Mouse (Mus musculus) lung, postnatal 36 days (tissue): Measurements from ENCODE around the gene Kmt5a.
"Not testable (repeated sequence)": the region's sequence is repeated elsewhere in the genome, so short reads cannot be mapped to it uniquely, and the experiment has no call there.

Experiments used
- DNase-seq: peaks from one replicate; pipeline ENCODE4 v3.0.0; 2022; ENCODE audit warnings: mixed read lengths

The Kmt5a gene

DNA sequence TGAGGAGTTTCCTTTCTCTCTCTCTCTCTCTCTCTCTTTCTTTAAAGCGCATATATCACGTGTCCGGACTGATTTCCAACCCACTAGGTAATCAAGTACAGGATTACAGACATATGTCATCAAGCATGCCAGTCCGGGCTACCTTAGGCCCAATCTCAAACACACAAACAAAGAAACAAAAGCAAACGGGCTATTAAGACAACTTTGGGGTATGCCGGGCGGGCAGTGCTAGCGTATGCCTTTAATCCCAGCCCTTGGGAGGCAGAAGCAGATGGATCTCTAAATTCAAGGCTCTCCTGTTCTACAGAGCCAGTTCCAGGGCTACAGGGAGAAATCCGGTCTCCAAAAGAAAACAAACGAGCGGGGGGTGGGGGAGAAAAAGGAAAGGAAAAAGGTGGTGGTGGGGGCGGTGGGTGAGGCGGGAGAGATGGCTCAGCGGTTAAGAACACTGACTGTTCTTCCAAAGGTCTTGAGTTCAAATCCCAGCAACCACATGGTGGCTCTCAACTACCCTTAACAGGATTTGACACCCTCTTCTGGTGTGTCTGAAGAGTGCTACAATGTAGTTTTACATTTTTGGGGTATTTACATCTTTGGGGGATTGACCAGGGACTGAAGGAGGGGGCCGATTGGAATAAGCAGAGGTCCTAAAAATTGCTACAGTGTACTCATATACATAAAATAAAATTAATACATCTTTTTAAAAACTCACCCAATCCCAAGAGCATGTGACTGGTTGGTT lies 44.1 kb downstream of the Kmt5a start:
- no peak for DNase-seq

DNA sequence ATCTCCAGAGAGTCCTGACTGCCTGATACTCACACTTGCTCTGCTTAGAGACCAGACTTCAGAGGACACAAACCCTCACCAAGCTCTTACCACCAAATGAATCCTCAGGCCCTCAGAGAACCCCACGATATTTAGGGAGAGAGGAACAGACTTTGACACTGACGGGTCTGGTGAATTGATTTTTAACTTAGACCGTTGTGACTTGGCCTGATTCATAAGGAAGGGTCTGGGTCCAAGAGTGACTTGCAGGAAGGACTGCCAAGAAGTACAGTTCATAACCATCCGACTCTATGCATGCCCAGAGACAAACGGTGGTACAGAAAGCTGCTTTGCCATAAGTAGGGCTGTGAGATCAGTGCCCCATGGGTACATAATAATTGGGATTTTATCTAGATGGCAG lies 45.9 kb downstream of the Kmt5a start:
- DNase-seq: no peak

DNA sequence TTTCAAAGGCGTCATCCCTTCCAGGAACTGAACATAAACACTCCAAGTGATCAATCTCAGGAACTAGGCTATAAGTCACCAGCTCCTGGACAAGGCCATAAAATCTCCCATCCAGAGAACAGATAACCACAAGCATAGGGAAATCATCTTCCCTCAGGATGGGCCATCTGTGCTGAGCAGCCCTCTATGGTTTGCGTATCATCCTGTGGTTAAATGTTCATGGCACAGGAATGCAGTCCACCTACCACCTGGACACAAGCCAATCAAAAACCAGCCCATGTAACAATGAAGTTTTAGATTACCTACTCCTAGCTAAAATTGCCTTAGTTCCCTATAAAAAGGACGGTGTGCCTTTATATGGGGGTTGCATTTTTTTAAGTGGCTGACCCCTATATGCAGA lies 49.2 kb downstream of the Kmt5a start:
- DNase-seq: no peak

DNA sequence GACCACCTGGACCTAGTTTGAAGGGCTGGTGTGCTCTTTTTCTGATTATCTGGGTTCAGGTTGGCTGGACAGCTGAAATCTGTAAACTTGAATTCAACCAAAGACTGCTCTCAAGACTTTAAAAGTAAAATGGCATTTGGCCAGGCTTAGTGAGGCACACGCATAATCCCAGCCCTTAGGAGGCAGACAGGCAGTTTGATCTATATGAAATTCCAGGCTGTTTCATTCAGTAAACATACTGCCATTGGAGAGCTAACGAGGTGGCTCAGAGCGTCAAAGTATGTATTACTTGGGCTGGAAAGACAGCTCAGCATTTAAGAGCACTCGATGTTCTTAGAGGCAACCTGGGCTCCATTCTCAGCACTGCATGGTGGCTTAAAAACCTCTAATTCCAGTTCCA lies 52.0 kb downstream of the Kmt5a start:
- DNase-seq: no peak

DNA sequence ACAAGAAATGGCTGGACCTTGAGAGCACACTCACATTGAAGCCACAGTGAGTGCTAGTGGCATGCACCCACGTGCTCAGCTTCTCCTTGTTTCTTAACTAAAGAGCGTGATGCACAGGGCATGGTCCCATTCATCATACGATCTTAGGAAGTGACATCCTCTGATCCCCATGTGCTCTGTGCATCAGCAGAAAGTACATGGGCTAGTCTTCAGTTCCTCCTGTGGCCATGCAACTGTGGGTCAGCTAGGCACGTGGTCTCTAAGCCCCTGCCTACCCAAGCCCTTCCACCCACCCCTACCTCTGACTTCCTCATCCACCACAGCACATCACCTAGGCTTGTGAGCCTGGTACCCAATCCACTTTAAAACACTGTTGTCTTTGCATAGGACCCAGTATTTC lies 52.9 kb downstream of the Kmt5a start:
- no peak for DNase-seq

DNA sequence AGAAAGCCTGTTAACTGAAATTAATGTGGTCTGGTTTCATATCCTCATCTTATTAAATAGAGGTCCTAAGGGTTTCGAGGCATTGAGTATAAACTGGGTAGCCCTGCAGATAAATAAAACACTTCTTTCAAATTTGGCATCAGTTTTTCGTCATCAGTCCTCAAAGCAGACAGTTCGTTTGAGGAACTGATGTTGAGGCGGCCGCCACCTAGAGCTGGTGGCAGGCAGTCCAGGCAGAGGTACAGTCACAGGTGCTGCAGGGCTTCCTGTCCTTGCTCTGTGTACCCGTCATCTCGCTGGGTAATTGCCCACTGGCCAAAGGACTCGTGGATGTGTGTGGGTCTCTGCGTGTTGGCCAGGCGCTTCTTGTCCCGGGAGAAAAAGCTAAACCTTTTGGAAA lies 53.7 kb downstream of the Kmt5a start:
- no peak for DNase-seq

DNA sequence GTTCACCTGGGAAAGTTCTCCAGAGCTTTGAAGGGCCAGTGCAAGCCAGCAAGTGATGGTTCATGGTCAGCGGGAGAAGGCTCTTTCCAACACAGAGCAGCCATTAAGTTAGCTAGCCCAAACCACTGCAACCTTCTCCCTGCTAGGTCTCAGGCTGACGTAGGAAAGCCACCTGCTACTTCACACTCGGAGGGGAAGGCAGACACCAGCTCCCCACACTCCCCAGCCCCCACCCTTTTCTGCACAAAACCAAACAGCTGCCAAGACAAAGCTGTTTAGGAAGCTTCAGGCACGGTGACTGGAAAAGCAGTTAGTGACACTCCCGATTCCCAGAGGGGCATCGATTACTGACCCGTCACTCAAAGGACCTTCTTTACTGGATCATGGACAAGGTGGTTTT lies 55.8 kb downstream of the Kmt5a start:
- DNase-seq: no peak

DNA sequence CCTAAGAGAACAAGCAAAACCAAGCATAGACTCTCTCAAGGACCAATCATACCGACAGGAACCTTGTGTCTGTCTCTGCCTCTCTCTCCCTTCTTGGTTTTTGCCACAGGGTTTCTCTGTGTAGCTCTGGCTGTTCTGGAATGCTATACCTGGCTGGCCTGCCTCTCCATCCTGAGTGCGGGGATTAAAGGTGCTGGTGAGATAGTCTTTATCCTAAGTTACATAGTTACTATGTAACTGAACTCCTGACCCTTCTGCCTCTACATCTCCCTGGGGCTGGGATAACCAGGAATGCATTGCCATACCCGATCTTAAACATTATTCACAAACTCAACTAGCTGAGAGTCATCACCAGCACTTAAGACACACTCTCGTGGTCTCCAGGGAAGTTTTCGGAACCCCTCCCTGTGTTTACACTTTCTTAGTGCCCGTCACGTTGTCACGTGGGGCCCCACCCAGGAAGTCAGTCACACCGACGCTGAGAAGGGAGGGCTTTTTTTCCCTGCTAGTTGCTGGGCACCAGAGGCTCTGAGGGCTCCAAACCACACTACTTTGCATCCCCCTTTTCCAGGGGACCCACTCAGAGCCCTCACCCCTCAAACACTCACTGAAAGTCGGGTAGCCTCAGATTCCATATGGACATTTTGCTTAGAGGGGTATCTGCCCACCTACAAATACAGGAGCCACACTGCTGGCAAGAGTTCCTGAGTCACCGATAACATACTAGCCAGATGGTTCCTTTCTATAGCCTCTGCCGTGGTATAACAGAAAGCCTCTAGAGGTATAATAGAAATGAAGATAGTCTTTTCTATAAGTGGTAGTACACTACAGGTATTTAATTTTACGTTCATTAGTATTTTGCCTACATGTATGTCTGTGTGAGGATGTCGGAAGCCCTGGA lies 57.1 kb downstream of the Kmt5a start:
- DNase-seq: peak; percentile 71

DNA sequence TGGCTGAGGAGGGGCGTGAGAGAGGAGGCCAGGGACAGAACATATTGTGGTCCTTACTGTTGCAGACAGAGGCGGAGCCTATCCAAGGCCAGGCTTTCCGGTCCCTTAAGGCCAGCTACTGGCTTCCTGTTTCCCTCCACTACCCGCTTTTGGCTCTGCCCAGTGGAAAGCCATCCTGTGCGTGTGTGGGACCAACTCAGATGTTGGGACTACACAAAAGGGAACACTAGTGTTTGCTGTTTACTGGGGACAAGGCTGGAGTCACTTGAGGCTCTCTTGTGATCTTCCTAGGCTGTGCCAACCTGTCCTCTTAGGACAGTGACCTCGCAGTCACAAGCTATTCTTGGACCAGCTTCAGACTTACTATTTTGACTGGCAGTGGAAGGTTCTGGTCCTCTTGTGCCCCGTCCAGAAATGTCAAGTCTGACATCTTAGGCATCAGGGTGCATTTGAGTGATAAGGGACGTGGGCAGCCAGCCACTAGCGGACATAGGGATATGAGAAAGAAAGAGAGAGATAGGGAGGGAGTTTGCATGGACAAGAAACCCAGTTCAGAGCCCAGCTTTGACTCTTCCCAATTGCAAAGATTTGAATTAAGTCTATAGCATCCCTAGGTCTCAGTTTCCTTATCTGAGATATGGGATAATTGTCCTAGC lies 58.6 kb downstream of the Kmt5a start:
- peak; percentile 78 for DNase-seq

DNA sequence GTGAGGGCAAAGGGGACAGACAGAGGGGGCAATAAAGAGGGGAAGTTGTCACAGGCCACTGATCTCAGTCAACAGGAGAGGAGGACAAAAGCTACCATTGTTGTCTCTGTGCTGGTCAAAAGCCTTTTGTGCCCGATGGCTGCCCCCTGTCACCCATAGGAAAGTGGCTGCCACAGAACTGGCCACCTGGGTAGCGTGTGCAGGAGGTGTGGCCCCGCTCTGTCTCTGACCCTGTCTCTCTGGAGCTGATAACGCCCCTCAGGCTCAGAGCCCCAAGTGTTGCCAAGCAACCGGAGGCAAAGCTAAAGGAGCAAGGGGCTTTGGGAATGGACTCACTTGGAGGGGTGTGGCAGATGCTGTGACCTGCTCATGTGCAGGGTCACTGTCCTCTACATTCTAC lies 59.3 kb downstream of the Kmt5a start:
- DNase-seq: no peak

DNA sequence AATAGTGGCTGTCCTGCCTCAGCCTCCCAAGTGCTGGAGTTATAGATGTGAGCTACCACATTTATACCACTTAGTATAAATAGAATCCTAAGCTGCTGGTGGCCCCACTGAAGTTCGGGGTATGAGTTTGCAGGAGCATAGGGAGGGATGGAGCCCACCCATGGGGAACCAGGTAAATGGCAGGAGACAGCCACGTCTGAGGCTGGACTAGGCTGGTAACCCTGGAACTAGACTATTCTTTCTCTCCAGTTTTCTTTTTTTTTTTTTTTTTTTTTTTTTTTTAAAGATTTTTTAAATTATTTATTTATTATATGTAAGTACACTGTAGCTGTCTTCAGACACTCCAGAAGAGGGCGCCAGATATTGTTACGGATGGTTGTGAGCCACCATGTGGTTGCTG lies 60.3 kb downstream of the Kmt5a start:
- DNase-seq: not testable (repeated sequence)

DNA sequence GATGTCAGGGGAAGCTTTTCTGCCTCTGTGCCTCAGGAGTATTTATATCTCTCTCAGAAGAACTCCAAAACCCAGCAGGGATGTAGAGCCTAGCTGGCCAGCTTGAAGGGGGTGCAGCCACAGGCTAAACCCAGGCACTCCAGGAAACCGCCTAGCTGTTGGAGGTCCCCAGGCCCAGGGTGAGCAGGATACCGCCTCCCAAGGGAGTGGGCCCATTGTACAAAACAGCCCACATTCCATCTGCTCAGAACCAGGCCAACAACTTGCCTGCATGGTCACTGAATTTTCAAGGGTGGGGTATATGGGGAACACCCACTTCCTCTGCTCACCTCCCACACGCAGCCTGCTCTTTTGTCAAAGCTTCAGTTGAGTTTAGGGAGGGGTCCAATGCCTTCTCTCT lies 60.8 kb downstream of the Kmt5a start:
- no peak for DNase-seq

DNA sequence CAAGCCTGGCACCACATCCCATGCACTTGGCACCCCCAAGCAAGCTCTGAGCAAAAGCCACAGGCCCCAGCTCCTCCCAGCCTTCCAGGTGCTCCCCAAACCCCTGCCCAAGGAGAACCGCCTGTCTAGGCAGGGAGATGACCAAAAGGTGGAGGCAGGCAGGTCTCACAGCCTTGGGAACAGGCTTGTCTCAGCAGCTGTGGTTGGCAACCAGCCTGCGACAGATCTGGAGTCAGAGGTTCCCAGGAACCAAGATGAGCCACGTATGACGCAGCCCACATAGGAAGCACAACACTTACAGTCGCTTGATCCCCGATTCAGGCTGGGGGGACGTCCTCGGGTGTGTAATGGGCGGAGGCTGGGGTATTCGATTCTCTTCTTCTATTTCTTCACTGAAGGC lies 61.8 kb downstream of the Kmt5a start:
- no peak for DNase-seq

DNA sequence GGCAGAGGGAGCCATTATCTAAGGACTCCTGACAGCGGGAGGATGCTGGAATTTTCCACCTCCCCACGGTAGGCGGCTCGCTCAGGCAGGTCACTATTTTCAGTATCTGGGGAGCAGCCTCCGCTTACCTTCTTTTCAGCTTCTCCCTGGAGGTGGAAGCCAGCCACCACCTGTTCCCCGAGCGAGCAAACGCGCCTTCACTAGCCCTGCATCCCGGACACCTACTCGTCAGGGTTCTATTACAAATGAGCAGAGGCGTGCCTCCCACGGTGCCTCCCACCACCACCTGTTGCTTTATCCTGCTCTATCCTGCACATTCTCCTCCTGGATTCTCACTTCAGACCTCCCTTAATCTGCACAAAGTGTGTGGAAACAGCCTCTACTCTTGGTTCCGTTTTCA lies 64.0 kb downstream of the Kmt5a start:
- DNase-seq: no peak

DNA sequence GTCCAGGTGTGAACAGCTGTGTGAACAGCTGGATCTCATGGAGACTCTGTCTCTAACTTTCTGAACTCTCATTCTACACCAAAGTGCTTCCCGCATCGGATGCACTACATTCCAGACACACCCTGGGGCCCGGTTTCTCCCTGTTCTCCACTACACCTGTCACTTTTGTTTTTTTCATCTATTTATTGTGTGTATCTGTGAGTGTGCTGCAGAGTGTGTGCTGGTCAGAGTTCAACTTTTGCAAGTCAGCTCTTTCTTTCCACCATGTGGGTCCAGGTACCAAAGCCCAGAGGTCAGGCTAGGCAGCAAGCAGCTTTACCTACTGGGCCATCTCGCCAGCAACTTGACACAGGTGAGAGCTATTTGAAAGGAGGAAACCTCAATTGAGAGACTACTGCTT lies 65.5 kb downstream of the Kmt5a start:
- no peak for DNase-seq

DNA sequence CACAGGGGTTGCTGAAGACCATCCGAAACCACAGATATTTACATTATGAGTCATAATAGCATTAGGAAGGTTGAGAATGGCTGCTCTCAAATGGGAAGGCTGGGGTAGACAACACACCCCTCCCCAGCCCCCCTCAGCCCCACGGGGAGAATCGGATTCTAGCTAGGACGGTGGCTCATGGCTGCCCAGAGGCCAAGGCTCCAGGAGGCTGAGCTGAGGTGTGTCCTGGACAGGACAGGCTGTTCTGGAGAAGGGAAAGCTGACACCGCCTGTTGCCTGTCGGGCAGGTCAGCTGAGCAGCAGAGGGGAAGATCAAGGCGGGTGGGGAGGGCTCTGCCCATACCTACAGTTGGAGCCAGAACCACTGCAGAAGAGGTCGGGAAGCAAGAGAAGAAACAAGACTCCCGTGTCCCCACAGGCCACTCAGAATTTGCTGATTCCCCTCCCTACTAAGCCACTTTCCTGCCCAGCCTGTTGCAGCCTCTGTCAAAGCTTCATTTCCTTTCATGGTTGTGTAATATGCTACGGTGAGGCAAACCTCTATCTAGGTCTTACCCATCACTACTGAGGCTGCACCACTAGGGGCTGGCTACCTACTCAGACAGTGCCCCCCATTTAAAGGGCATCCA lies 67.1 kb downstream of the Kmt5a start:
- DNase-seq: peak; percentile 63

DNA sequence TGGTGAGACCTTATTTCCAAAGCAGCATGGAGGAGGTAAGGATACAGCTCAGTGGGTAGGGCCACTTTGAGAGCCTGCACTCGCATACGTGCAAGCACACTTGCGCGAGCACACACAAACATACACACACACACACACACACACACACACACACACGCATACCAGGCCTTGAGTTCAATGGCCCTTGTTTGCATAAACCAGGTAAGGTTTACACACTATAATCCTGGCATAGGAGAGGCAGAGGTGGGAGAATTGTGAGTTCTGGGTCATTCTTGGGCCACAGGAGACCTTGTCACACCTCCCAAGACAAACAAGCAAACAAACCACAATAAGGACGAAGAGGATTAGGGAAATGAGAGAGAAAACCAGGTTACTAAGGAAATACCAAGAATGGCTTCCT lies 69.5 kb downstream of the Kmt5a start:
- DNase-seq: peak; percentile 74

DNA sequence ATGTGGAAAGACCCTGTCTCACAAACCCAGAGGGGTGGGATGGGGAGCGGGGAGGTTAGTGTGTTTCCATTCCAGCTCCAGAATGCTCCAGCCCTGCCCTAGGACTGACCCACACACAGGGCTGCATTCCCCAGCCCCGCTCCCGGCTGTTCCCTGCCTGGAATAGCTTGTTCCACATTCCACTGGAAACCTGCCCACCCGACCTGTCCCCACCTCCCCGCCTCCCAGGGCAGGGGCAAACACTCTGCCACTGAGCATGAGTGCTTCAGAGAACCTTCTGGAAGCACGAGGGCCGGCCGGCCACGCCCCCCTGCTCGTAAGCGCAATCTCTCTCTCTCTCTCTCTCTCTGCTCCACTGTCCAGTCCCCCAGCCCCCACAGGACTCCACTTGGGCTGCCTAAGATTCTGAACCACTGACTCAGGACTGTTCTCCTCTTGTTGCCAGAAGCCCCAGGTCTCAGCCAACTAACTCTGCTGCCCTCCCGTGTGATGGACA lies 70.1 kb downstream of the Kmt5a start:
- peak; percentile 93 for DNase-seq

DNA sequence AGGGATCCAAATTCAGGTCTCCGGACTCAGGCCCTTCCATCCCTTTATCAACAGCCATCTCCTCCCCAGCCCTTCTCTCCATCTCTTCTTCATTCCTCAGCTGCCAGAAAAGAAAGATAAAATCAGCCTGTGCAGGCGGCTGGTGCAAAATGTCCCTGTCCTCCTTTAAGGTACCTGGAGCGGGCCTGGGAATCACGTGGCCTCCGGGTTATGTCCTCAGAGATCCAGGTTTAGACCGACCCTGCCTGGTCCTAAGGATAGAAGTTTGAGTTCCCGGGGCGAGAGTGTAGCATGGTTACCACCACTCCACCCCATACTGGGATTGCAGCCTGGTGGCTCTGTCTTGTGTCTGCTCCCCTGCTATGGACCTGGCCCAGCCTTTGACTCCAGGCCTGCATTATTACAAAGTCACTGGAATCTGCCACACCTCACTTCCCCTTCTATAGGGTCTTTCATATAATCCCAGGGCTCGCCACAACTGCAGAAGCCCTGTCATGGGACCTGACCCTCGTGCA lies 70.9 kb downstream of the Kmt5a start:
- no peak for DNase-seq
